ENCODE assay signal across 9 mouse cellular contexts in the genomic region with DNA sequence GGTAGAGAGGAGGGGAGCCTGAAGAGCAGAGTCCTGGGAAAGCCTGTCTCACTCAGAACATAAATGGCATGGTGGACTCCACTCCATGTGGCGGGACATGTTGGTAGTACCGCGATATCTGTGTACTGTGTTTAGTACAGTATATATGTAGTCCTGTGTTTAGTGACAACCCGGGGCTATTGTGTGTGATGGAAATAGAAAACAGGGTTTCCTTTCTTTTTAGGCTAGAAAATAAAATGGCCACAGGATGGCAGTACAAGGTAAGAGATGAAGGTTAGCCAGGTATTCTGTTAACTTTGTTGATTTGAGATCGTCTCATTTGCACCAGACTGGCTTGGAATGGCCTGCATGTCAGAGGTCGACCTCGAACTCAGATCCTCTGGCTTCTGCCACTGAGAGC.
DNase-seq lines count a peak whose midpoint lies in the region; ATAC-seq and TF ChIP-seq lines count a peak whose summit lies in the region.
"Had no signal": no experiment of that assay in that cellular context is flagged by ENCODE, and none has a peak within 500 bp of the region (broad histone marks: within the 10 kb centered on the region; RNA-seq: fewer than 3 reads in every experiment).

No protein-coding gene starts in this region.

- peak; percentile 30 to 32 for DNase-seq in left cerebral cortex, adult 18-20 months (ENCODE audit: low spot score in 2 of 2)
- no peak for DNase-seq in left cerebral cortex, adult 11 months (ENCODE audit: low spot score)
- peak; percentile 50 for DNase-seq in cerebellum, adult 9-10 months
- peak; percentile 40 for DNase-seq in kidney, postnatal 10 days
- peak; percentile 80 for DNase-seq in naive thymus-derived CD4-positive, alpha-beta T cell, adult 2 months (ENCODE audit: low read depth)
- no peak for DNase-seq in ovary, postnatal 36 days (ENCODE audit: low spot score)

- H3K27ac ChIP-seq in ES-Bruce4 (ENCODE audit: insufficient read depth, low read length) = no peak overlapping the region
- H3K27ac ChIP-seq in heart, embryonic 13.5 days (replicated peaks) = no peak overlapping the region
- H3K27ac ChIP-seq: midbrain, embryonic 12.5 days had no signal

- peak overlapping the region; percentile 59 for H3K4me2 ChIP-seq in heart, embryonic 13.5 days
- H3K4me2 ChIP-seq: midbrain, embryonic 12.5 days had no signal

- WGBS in heart, embryonic 13.5 days = 26% methylated on average over 7 of the region's 7 CpGs

- 0 out of 2 replicates have a peak, but pooled peaks have one; percentile 48 for TF ChIP-seq EP300 in ES-Bruce4 (IDR thresholded peaks at IDR 0.05; ENCODE audit: insufficient read depth, low read depth, low read length)

- H3K27me3 ChIP-seq in ES-Bruce4 (ENCODE audit: control insufficient read depth, insufficient read depth, low read length, poor library complexity, severe bottlenecking) = no peaks in the 10 kb centered on the region
- peaks cover 17% of the 10 kb centered on the region for H3K27me3 ChIP-seq in heart, embryonic 13.5 days (replicated peaks)

- no peak overlapping the region for H3K4me3 ChIP-seq in ES-Bruce4 (ENCODE audit: low read depth, low read length)
- H3K4me3 ChIP-seq in heart, embryonic 13.5 days = peak overlapping the region; percentile 28
- H3K4me3 ChIP-seq: midbrain, embryonic 12.5 days had no signal

- H3K4me1 ChIP-seq in ES-Bruce4 (ENCODE audit: control insufficient read depth, insufficient read depth, low read length) = peaks cover 9% of the 10 kb centered on the region
- H3K4me1 ChIP-seq in heart, embryonic 13.5 days = peaks cover 25% of the 10 kb centered on the region

- H3K9ac ChIP-seq in ES-Bruce4 (ENCODE audit: low read depth, poor library complexity, severe bottlenecking) = peak overlapping the region; percentile 54; the same call in 1 of the 2 replicates
- peak overlapping the region; percentile 58 for H3K9ac ChIP-seq in heart, embryonic 13.5 days
- H3K9ac ChIP-seq: midbrain, embryonic 12.5 days had no signal

- no peaks in the 10 kb centered on the region for H3K36me3 ChIP-seq in ES-Bruce4 (ENCODE audit: control insufficient read depth, insufficient read depth, low read length, poor library complexity, severe bottlenecking)
- H3K36me3 ChIP-seq in heart, embryonic 13.5 days = no peaks in the 10 kb centered on the region
- H3K36me3 ChIP-seq: midbrain, embryonic 12.5 days had no signal

- TF ChIP-seq CTCF in ES-Bruce4 (IDR thresholded peaks at IDR 0.05; ENCODE audit: low read depth, low read length) = peak; percentile 16

- no peak for ATAC-seq in heart, embryonic 13.5 days (ENCODE audit: extremely low read depth, insufficient number of reproducible peaks, low FRiP score, low TSS enrichment)

- no peak for TF ChIP-seq POLR2A in ES-Bruce4 (IDR thresholded peaks at IDR 0.05; ENCODE audit: insufficient read depth, low read length)

- no peaks in the 10 kb centered on the region; the same call in 1 of the 2 replicates for H3K9me3 ChIP-seq in ES-Bruce4 (replicated peaks; ENCODE audit: control insufficient read depth, insufficient read depth, low read length, poor library complexity, severe bottlenecking)
- no peaks in the 10 kb centered on the region for H3K9me3 ChIP-seq in heart, embryonic 13.5 days
- H3K9me3 ChIP-seq: midbrain, embryonic 12.5 days had no signal

Comparison
In these comparisons a context has a peak if more than half of its experiments do, and no peak if none do; other contexts are left out.
1. DNase-seq: peak in left cerebral cortex, adult 18-20 months (2 of 2), cerebellum, adult 9-10 months (single experiment), kidney, postnatal 10 days (single experiment) and naive thymus-derived CD4-positive, alpha-beta T cell, adult 2 months (single experiment); none in left cerebral cortex, adult 11 months (single experiment) and ovary, postnatal 36 days (single experiment).